Mouse (Mus musculus) thymus, postnatal 14 days (tissue): ENCODE data around the gene Rnaseh2b.

ENCODE experiments used
- DNase-seq: peaks from one replicate; pipeline ENCODE4 v3.0.0; 2021

Gene Rnaseh2b

DNA sequence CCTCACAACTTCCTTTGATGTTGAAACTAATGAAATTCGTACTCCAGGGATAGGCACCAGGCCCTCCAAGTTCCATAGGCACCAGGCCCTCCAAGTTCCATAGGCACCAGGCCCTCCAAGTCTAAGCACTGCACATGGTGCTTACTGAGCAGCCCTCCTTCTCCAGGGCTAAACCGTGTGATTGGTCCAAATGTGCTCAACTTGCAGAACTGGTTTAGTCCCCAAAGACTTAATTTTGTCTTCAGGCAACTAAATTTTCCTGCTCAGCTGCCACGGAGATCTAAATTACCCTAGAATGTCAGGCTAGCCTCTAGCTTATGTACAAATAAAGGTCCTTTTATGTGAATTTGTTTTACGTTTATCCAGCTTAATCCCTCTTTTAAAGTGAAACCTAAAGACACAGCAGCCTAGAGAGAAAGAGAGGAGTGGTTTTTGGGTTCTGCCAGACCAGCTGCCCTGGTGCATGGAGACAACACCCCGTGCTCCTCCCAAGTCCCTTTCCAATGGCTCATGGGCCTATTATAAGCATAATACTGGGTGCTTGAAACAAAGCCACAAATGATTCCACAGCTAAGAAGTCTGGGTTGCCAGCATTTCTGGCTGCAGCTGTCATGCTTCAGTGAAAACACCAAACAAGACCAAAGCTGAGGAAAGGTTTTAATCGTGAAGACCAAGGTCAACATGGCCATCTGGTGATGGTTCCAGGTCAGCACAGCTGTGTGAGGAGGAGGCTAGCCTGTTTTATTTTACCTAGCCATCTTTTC lies 30.4 kb downstream of the Rnaseh2b start:
- no peak for DNase-seq

DNA sequence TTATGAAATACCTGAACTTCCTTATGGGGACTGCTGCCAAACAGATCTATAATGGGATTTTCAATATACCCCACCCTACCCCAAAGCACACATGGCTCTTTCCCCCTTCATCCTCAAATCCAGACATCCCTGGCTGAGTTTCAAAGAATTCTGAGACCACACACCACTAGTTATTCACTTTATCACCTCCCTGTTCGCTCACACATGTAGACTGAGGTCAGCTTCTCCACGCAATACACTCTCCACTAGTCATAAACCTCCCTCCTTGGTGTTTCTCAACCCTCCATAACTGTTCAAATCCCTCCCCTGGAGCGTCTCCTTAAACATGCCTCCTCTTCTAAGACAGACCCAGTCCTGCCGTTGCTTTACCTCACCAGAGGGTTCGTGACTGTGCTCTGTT lies 31.1 kb downstream of the Rnaseh2b start:
- DNase-seq = no peak

DNA sequence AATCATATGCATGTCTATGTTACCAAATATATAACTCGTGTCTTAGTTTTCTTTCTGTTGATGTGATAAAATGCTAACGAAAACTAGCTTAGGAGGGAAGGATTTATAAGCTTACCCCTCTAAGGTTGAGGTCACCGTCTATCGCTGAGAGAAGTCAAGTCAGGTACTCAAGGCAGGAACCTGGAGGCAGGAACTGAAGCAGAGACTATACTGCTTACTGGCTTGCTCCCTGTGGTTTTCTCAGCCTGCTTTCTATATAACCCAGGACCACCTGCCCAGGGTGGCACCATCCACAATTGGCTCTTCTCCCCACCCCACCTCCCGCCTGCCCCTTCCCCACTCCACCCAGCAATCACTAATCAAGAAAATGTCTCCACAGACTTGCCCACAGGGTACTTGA lies 32.6 kb downstream of the Rnaseh2b start:
- DNase-seq = no peak

DNA sequence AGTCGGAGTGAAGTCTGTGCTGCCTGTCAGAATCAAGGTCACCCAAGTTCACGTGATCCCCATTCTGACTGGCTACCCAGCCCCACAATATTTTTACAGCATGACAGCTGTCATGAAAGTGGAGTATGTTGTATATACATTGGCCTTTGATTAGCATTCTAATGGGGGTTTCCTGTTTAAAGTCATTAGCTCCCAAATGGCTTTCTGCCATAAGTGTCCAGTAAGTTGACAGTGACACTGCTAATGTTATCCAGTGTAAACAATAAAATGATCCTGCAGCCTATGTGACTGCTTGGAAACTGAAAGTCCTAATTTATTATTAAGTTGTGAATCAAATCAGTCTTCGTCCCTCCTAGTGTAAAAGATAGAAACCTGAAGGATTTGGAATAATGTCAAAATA lies 33.6 kb downstream of the Rnaseh2b start:
- DNase-seq = no peak

DNA sequence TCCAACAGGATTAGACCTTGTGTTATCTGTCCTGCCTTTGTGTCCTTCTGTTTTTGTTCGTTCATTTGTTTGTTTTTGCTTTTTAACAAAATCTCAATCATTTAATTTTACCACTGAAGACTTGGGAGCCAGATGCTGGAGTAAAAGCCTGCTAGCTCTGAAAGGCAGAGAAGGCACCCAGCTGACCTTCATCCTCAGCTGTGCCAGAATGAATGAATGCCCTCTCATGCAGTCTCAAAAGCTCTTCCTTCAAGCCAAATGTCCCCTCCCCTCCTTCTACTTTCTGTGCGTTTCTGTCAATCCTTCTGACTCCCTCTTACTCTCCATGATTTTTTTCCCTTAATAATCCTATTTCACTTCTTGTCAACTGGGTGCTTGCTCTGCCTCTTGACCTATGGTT lies 34.8 kb downstream of the Rnaseh2b start:
- DNase-seq = no peak

DNA sequence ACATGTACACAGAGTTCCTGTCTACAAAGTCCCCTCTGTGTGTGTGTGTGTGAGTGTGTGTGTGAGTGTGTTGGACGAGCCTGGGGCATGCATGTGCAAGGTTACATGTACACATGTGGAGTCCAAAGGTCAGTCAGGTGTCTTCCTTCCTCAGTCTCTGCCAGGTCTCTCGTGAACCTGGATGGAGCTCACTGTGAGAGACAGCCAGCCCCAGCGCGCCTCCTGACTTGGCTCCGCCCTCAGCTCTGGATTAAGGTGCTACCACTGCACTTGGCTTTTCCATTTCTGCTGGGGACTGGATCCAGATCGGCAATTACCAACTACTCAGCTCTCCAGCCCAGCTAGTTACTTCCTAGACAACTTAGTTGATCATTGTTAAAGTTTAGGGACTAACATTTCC lies 36.2 kb downstream of the Rnaseh2b start:
- no peak for DNase-seq

DNA sequence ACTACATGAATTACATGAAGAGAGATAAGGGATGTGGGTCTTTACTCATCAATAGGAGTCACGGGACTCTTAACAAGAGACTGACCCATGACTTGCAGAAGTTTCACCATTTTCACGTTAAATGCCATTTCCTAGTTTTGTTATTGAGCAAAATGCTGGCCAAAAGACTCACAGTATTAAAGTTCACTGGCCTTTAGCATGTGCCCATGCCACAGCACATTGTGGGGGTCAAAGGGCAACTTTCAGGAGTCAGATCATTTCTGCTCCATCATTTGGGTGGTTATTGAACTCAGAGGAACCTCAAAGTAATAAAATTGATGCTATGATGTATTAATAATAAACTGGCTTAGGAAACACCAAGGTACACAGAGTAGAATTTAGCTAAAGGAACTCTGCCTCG lies 37.2 kb downstream of the Rnaseh2b start:
- DNase-seq = no peak

DNA sequence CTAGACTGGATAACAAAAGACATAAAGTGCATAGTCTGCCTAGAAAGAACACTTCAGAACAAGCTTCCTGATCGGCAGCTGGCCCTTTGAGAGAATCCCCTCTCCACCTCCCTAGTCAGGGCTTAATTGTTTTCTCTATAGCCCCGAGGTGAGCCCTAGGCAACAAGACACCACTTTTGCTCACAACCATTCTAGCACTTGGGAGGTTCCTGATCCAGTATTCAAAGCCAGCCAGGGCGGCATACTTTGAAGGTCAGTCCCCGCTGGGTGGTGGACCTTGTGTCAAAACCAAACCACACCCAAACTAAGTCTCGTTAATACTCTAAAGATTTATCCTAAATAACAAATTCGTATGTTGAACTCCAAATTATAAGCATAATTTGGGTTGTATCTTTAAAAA lies 39.1 kb downstream of the Rnaseh2b start:
- DNase-seq = peak; percentile 22

DNA sequence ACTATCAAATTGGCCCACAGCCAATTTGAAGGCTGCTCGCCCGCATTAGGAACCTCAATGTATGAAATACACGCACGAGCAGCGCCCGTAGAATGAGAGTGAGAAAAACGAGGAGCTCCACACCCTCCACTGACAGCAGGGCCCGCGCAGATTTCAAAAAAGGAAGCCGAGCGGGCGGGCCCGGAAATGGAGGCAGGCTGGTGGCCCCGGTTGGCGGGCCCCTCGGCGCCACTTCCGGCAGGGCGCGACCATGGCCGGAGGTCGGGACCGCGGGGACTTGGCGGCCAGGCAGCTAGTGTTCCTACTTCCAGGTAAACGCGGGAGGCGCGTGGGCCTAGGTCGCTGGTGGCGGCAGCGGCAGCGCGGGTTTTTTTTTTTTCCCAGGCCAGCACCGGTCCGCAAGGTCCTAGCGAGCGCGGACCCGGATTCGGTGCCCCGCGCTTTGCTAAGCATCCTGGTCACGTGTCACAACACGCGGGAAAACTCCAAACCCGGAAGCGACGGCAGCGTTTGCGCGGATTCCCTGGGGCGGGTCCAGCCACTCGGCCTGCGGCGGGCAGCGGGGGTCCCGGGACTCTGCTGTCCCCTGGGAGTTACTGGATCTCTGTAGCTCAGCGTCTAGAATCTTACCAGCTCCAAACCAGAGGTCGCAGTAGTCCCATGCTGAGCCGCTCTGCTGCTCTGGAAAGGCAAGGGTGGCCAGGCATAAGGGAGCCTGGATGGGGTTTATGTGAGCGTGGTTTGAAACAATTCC lies 39.7 kb downstream of the Rnaseh2b start:
- DNase-seq = peak; percentile 89

DNA sequence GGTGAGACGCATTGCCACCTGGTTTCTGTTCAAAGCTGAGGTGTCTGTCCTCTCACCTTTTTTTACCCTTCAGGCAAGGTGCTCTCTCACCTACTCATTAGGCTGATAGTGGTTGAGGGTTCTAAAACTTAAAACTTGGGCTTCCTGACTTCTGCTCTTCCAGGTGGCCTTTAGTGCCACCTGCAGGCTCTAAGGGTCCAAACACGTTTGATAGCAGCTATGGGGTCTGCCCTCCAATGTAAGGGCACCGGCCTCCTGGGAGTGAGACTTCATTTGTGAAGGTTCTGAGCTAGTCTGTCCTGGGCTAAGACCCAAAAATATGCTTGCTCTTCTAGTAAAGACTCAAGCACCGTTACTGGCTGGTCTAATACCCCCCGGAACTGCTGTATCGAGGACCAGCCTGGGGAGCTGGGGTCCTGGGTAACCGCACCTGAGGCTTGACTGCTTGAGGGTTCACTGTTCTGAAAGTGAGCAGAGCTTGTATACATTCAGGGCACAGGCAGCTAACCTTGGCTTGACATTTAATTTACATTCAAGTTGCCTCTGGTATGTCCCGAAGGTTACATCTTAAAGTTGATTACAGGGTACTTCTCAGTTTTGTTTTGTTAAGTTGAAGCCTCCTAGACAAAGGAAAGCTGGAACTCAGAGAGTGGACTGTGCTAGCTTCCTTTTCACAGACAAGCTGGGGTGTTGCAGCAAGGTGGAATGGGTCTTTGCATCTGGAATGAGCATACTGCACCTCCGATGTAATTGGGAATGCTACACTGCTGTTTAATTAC lies 41.7 kb downstream of the Rnaseh2b start:
- peak; percentile 51 for DNase-seq

DNA sequence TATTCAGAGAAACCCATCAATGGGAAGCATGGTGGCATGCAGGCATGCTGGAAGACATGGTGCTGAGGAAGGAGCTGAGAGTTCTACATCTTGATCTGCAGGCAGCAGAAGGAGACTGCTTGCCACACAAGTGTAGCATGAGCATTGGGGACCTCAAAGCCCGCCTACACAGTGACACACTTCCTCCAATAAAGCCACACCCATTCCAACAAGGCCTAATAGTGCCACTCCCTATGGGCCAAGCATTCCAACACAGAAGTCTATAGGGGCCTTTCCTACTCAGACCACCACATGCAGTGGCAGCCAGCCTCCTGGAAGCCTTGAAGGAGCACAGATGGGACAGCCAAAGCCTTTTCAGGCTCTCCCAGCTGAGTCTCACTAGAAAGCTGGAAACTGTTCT lies 46.8 kb downstream of the Rnaseh2b start:
- no peak for DNase-seq

DNA sequence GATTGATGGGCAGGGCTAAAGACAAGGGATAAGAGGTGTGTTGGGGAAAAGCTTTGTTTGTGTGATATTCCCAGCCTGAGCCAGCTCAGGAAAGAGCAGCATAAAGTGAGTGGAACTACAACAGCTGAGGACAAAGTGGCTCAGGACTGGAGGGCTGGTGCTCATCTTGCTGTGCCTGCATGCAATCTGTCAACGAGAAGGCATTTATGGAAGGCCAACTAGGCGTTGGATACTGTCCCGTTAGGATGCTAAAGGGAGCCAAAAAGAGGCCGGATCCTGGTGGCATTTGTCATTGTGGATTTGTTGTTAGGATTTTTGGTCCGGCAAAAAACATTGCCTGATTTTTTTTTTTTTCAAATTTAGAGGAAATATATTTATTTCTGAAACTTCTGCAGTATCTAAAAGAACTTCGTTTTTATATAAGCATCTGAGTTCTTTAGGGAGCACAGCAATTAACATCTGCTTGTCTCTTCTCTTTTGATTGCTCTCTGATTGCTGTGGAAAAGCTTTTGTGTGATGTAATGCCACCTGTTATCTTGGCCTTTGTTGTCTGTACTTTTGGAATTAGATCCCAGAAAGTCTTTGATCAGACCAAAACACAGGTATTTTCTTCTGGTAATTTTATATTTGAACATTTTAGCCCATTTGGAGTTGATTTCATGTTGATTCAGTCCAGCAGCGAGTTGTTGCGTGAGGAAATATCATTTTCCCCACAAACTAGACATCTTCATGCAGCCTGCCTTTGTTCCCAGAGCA lies 49.7 kb downstream of the Rnaseh2b start:
- DNase-seq = no peak

DNA sequence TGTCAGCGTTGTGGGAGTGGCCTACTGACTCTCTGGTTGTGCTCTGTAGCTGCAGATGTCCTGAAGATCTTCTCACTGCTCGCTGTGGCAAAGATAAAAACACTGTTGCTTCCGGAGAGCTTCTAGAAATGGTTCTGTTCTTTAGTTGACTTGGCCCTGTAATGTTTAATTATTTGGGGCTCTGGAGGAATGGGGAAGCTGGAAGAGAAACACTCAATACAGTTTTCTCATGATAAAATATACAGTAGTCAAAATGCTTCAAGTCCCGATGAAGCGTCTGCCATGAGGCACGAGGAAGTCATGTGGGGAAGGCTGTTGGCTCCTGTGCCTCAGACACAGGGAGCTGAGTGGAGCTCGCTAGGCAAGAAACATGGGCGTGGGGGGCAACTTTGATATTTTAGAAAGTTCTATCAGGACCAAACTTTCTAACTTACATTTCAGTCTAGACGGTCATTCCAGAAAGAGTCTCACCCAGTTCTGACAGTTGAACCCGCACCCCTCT lies 50.3 kb downstream of the Rnaseh2b start:
- DNase-seq = peak; percentile 74

DNA sequence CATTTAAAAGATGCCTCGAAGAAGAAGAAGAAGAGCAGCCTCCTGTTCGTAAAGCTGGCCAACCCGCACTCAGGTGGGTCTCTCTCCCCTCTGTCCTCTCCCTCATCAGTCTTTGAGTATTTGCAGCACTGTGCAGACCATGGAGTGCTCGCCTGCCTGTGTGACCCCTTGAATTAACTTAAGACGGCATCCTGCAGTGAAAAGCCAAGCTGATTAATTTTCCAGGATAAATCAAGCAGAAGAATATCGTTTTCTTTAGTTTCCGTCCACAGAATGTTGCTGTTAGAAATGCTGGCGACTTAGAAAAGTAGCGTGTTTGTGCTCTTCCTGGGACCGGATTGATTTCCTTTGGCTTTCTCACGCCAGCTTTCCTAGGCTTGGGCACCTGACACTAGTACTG lies 54.2 kb downstream of the Rnaseh2b start:
- no peak for DNase-seq

DNA sequence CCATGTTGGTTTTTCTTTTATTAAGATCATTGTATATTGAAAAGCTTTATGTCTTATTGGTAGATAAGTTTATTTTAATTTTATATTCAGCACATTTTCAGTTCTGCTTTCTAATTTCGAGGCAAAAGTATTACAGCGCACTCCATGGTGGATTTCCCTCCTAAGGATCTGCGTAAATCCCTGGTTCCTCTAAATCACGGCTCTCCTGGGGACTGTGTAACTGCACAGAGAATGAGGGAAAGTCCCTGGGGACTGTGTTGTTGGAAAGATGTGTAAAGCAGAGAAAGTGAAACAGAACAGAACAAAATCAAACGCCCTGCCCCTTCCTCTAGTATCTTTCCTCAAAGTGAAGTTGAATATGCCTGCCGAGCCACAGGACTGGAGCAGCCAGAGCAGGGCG lies 54.7 kb downstream of the Rnaseh2b start:
- DNase-seq = no peak

DNA sequence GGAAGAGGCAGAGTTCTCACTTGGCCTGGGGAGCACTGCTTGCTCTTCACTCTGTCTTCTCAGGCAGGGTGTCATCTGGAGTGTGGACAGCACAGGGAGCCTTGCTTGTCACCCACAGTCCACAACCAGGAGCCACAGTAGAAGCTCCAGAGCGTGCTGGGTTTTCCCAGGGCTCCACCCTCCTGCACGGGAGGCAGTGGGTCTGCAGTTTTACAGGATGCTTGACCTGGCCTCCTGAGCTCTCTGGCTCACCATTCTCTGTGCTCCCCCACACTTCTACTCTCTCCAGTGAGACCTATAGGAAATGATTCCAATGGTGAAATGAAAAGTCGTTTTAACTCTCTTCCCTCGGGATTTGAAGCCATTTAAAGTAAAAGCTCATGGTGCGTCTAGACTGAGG lies 57.4 kb downstream of the Rnaseh2b start:
- DNase-seq = no peak

DNA sequence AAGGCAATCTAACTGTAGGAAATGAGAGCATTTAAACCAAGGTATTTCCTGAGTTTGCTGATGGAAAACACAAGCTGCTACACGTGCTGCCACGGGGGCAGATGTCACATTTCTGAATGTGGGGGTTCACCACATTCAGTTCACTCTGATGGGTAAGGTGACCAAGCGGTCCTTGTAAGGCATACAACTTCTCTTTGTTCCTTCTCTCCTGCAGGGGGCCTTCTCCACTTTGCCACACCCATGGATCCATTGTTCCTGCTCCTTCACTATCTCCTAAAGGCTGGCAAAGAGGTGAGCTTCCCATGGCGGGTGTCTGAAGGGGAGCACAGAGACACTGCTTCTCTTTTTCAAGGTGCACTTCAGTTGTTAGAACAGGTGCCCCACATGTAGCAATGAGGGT lies 57.8 kb downstream of the Rnaseh2b start:
- DNase-seq = no peak

DNA sequence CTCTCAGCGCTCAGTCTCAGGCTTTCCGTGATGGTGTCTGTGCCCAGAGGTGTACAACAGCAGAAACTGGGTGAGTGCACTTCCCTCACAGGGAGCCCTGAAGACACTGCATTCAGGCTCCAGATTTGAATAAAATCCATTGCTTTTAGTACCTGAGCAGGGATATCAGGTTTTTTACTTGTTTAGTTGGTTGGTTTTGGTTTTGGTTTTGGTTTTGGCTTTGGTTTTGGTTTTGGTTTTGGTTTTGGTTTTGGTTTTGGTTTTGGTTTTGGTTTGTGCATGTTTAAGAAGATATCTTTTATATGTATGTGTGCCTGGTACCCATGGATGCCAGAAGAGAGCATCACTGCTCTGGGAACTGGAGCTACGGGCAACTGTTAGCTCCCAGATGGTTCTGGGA lies 58.5 kb downstream of the Rnaseh2b start:
- no peak for DNase-seq

DNA sequence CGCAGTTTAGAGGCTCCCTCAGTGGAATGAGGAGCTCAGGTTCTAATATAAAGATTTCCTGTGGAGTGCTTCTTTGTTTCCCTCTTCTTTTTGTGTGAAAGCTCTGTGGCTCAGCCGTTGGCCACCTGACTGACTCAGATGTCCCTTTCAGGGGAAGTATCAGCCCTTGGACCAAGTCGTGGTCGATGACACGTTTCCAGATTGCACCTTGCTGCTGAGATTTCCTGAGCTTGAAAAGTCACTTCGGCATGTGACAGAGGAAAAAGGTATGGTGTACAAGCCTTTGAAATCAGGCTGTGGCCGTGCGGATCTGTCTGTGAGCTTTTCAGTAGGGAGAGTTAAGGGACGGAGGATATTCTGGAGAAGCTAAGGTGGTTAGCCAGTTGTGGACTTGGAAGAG lies 61.0 kb downstream of the Rnaseh2b start:
- no peak for DNase-seq

DNA sequence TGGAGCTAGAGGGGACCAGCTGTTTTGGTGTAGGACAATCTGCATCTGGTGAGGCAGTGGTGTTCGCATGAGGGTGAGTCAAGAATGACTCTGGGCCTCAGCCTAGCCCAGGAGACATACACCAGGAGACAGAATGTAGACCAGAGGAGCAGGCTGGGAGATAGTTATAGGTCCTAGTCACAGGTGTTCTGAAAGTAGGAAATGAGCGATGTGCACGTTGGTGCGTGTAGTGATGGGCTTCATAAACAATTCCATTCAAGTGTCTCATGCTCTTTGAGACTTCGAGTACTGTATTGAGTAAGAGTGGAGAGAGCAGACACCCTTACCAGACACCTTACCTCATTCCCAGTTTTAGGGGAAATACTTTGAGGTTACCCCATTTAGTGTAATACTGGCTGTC lies 61.4 kb downstream of the Rnaseh2b start:
- no peak for DNase-seq

DNA sequence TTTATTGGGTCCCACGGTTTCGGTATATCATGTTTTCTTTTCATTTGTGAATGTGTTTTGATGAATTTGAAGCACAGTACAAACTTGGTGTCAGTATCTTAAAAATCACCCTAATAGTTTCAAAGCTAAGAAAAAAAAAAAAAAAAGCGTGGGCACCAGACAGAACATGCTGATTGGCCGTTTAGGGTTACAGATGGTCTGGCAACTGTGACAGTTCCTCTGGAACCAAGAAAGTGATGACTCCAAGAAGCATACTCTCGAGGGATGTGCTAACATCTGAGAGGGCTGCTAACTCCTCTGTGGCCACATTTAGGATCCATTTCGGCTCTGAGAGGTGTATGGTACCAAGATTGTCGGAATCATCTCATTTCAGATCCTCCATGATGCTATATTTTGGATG lies 62.8 kb downstream of the Rnaseh2b start:
- no peak for DNase-seq

DNA sequence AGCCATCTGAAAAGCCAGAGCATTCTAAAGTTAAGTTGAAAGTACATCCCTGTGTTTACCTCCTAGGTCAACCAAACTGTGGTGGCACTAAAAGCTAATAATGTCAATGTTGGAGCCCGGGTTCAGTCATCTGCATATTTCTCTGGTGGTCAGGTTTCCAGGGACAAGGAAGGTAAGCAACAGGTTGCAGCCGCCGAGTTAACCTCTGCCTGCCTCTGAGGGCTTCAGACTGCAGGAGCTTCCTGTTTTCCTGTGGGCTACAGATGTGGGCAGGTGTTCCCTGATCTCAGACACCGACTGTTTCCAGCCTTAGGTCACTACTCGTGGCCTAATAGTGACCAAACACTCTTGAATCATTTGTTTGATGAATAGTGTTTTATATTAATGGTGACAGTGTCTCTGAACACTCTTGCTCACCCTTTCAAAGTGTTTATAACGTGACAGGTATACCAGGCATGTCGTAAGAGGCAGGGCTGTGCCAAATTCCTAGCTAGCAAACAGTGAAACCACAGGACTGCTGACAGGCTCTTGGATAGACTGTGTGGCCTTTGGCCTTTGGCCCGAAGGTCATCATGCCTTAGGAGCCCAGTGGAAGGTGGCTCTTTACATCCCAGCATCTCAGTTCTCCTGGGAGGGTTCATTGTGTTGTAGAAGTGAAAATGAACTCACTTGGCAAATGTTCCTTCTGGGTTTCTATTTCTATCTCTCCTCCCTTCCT lies 69.0 kb downstream of the Rnaseh2b start:
- DNase-seq = no peak
